Mouse (Mus musculus) heart, embryonic 15.5 days (tissue): ENCODE data around the gene Inhbc. TPM values are rescaled to one million over a fixed set of nuclear protein-coding genes. Genes with fewer than 3 reads are reported as not detected.

Experiments used
- ATAC-seq: fragments of 200-750 bp; cut with Nextera tagmentation; replicated peaks from 2 replicates; pipeline ENCODE4 v1.8.0; 2017; ENCODE audit warnings: low read depth, moderate TSS enrichment; ENCODE audit not compliant: insufficient number of reproducible peaks, insufficient read depth, low FRiP score
- H3K27ac ChIP-seq: fragments of 300-500 bp; sonication (generic); 2 replicates; pipeline ENCODE4 v1.5.1; 2015; ENCODE audit warnings: mild to moderate bottlenecking, inconsistent platforms
- H3K27me3 ChIP-seq: fragments of 300-500 bp; sonication (generic); 2 replicates; pipeline ENCODE4 v1.6.1; 2015; ENCODE audit warnings: inconsistent platforms
- H3K36me3 ChIP-seq: fragments of 300-500 bp; sonication (generic); 2 replicates; pipeline ENCODE4 v1.6.1; 2015; ENCODE audit warnings: mild to moderate bottlenecking, inconsistent platforms
- H3K4me1 ChIP-seq: fragments of 300-500 bp; sonication (generic); replicated peaks from 2 replicates; pipeline ENCODE4 v1.6.1; 2015; ENCODE audit warnings: inconsistent platforms
- H3K4me2 ChIP-seq: fragments of 300-500 bp; sonication (generic); 2 replicates; pipeline ENCODE4 v1.6.1; 2015; ENCODE audit warnings: inconsistent platforms, mild to moderate bottlenecking, moderate library complexity
- H3K4me3 ChIP-seq: fragments of 300-500 bp; sonication (generic); 2 replicates; pipeline ENCODE4 v1.5.1; 2015; ENCODE audit warnings: mild to moderate bottlenecking, inconsistent platforms
- H3K9ac ChIP-seq: fragments of 300-500 bp; sonication (generic); 2 replicates; pipeline ENCODE4 v1.6.1; 2015; ENCODE audit warnings: mild to moderate bottlenecking, inconsistent platforms
- H3K9me3 ChIP-seq: fragments of 300-500 bp; sonication (generic); replicated peaks from 2 replicates; pipeline ENCODE4 v1.6.1; 2016; ENCODE audit warnings: inconsistent platforms
- WGBS: fragments of 180-500 bp; shearing (Covaris S2); methylation state at CpG from one replicate; pipeline ENCODE4 v1.1.7; 2015; ENCODE audit warnings: mixed read lengths; 5-methylcytosine and 5-hydroxymethylcytosine counted together
- polyA plus RNA-seq: library from polyadenylated mRNA; unstranded; fragments of >200 nt; fragmentation: Nextera tagmentation; extraction: Ambion mirVana; gene quantifications from 2 replicates; pipeline ENCODE4 v1.2.1, GENCODE M21; 2015

Inhbc gene
- polyA plus RNA-seq, 1 experiment from 2014 or later = not detected

DNA sequence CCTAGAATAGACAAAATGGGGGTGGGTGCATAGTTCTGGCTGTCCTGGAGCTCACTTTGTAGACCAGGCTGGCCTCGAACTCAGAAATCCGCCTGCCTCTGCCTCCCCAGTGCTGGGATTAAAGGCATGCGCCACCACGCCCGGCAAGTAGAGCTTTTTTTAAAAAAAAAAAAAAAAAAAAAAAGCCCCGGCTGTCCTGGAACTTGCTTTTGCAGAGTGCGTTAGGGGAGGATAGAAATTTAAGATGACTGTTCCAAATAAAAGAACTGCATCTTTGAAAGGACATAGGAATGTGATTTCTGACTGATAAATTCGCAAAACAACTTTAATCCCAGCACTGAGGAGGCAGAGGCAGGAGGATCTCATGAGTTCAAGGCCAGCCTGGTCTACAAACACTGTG, 9.4 kb upstream of the Inhbc start:
- Histone ChIP-seq H3K9ac (peak overlapping the region; percentile 91; the same call in 1 of the 2 replicates), H3K4me3 (peak overlapping the region; percentile 70), H3K4me1 (peaks cover 15% of the 10 kb centered on the region), H3K27ac (peak overlapping the region; percentile 97), H3K9me3 (no peaks in the 10 kb centered on the region), H3K27me3 (no peaks in the 10 kb centered on the region), H3K36me3 (no peaks in the 10 kb centered on the region), H3K4me2 (peak overlapping the region; percentile 69)
- ATAC-seq = no peak
- 88% methylated on average over 8 of the region's 8 CpGs for WGBS

GRCm38 (mm10) chr10:127377700-127378099, 7.5 kb upstream of the Inhbc start:
- Histone ChIP-seq H3K4me1 (peaks cover 11% of the 10 kb centered on the region), H3K9ac (no peak overlapping the region), H3K36me3 (no peaks in the 10 kb centered on the region), H3K27me3 (no peaks in the 10 kb centered on the region), H3K4me3 (no peak overlapping the region), H3K27ac (no peak overlapping the region), H3K4me2 (no peak overlapping the region), H3K9me3 (no peaks in the 10 kb centered on the region)
- 63% methylated on average over 3 of the region's 3 CpGs for WGBS
- no peak for ATAC-seq

DNA sequence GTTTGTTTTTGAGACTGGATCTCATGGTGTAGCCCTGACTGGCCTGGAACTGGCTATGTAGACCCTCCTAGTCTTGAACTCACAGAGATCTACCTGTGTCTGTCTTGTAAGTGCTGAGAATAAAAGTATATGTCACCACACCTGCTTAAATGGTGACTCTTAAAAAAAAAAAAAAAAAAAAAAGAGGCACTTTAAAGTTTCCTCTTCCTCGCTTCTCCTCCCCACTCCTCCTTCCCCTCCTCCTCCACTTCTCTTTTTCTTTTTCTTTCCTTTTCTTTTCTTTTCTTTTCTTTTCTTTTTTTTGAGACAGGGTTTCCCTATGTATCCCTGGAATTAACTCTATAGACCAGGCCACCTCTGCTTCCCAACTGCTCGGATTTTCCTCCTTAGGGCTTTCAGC, 792 bp upstream of the Inhbc start:
- ATAC-seq = no peak
- H3K27me3 ChIP-seq = no peaks in the 10 kb centered on the region
- no peaks in the 10 kb centered on the region for H3K4me1 ChIP-seq
- WGBS = 67% methylated on average over 2 of the region's 2 CpGs
- no peak overlapping the region for H3K4me2 ChIP-seq
- no peaks in the 10 kb centered on the region for H3K36me3 ChIP-seq
- no peaks in the 10 kb centered on the region for H3K9me3 ChIP-seq
- H3K9ac ChIP-seq = no peak overlapping the region
- H3K4me3 ChIP-seq = no peak overlapping the region
- no peak overlapping the region for H3K27ac ChIP-seq

GRCm38 (mm10) chr10:127368273-127368672, 2.0 kb downstream of the Inhbc start:
- H3K36me3 ChIP-seq = no peaks in the 10 kb centered on the region
- no peak for ATAC-seq
- no peak overlapping the region for H3K4me3 ChIP-seq
- no peaks in the 10 kb centered on the region for H3K9me3 ChIP-seq
- 82% methylated on average over 2 of the region's 2 CpGs for WGBS
- no peak overlapping the region for H3K9ac ChIP-seq
- no peaks in the 10 kb centered on the region for H3K27me3 ChIP-seq
- no peaks in the 10 kb centered on the region for H3K4me1 ChIP-seq
- no peak overlapping the region for H3K4me2 ChIP-seq
- H3K27ac ChIP-seq = no peak overlapping the region

GRCm38 (mm10) chr10:127367116-127367515, 3.1 kb downstream of the Inhbc start:
- no peak for ATAC-seq
- H3K27me3 ChIP-seq = no peaks in the 10 kb centered on the region
- H3K36me3 ChIP-seq = no peaks in the 10 kb centered on the region
- no peaks in the 10 kb centered on the region for H3K4me1 ChIP-seq
- H3K4me3 ChIP-seq = no peak overlapping the region
- no peak overlapping the region for H3K9ac ChIP-seq
- 70% methylated on average over 5 of the region's 5 CpGs for WGBS
- no peaks in the 10 kb centered on the region for H3K9me3 ChIP-seq
- H3K4me2 ChIP-seq = no peak overlapping the region
- no peak overlapping the region for H3K27ac ChIP-seq

DNA sequence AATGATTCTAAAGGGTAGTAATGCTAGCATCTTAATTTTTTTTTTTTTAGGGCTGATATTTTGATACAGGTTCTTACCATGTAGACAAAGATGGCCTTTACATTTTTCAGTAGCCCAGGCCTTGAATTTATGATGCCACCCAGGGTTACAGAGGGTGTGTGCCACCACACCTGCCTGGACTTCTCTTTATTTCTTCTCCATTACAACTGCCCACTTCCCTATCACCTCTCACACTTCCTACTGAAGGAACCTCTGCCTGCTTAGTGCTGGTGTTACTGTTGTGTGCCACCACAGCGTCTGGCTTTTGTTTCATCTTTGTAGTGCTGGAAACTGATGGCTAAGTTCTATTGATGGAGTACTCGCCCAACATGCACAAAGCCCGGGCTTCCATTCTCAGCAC, 9.5 kb downstream of the Inhbc start:
- 83% methylated on average over 3 of the region's 3 CpGs for WGBS

GRCm38 (mm10) chr10:127355336-127355735, 14.9 kb downstream of the Inhbc start:
- peaks cover 9% of the 10 kb centered on the region for H3K4me1 ChIP-seq
- no peaks in the 10 kb centered on the region for H3K27me3 ChIP-seq
- no peaks in the 10 kb centered on the region for H3K36me3 ChIP-seq
- no peak overlapping the region for H3K9ac ChIP-seq
- no peaks in the 10 kb centered on the region for H3K9me3 ChIP-seq
- no peak overlapping the region for H3K4me3 ChIP-seq
- ATAC-seq = no peak
- H3K4me2 ChIP-seq = no peak overlapping the region
- H3K27ac ChIP-seq = no peak overlapping the region
- 81% methylated on average over 10 of the region's 10 CpGs for WGBS

More for the DNA sequence above, 9.5 kb downstream of the Inhbc start:
- Histone ChIP-seq H3K4me1 (no peaks in the 10 kb centered on the region), H3K27ac (no peak overlapping the region), H3K4me3 (no peak overlapping the region), H3K4me2 (no peak overlapping the region), H3K9me3 (no peaks in the 10 kb centered on the region), H3K9ac (no peak overlapping the region), H3K27me3 (no peaks in the 10 kb centered on the region), H3K36me3 (no peaks in the 10 kb centered on the region)
- no peak for ATAC-seq

- no peaks in the 10 kb centered on the region for H3K9me3 ChIP-seq
- no peaks in the 10 kb centered on the region for H3K36me3 ChIP-seq
- H3K9ac ChIP-seq = no peak within 1 kb of the TSS
- H3K4me1 ChIP-seq = peaks cover 10% of the 10 kb centered on the region
- peak within 1 kb of the TSS; percentile 19 for H3K4me2 ChIP-seq
- H3K4me3 ChIP-seq = no peak within 1 kb of the TSS
- no peak for ATAC-seq
- no peaks in the 10 kb centered on the region for H3K27me3 ChIP-seq
- 0 out of 2 replicates have a peak within 1 kb of the TSS, but pooled peaks have one; percentile 21 for H3K27ac ChIP-seq
- 62% methylated on average over 18 of the region's 18 CpGs for WGBS
Measured at GRCm38 (mm10) chr10:127353909-127354895, 16.0 kb downstream of the Inhbc start, which contains the start of gene Inhbe. Gene Inhbe, minus strand, starts transcription at chr10:127354411.

GRCm38 (mm10) chr10:127352766-127353165, 17.5 kb downstream of the Inhbc start:
- no peaks in the 10 kb centered on the region for H3K9me3 ChIP-seq
- H3K4me3 ChIP-seq = no peak overlapping the region
- 85% methylated on average over 11 of the region's 11 CpGs for WGBS
- no peaks in the 10 kb centered on the region for H3K27me3 ChIP-seq
- H3K4me1 ChIP-seq = peaks cover 10% of the 10 kb centered on the region
- H3K9ac ChIP-seq = no peak overlapping the region
- no peak overlapping the region for H3K27ac ChIP-seq
- ATAC-seq = no peak
- no peak overlapping the region for H3K4me2 ChIP-seq
- no peaks in the 10 kb centered on the region for H3K36me3 ChIP-seq

DNA sequence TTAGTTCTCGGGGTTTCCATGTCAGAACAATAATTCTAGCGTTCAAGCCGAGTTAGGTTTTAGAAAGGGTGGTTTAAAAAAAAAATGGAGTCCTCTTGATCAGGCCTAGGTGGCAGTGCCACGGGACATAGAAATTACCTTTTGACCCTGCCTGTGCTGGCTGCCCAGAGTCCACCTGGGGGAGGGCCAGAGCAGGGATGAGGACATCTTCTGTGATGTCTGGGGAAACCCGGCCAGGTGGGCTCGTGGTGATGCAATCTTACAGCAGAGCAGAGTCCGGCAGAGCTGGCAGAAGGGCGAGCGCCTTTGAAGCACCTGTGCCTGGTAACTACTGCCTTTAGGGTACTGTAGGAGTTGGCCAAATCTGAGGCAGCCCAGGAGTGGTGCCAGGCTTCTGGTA, 18.0 kb downstream of the Inhbc start:
- Histone ChIP-seq H3K4me1 (peaks cover 10% of the 10 kb centered on the region), H3K36me3 (no peaks in the 10 kb centered on the region), H3K9ac (no peak overlapping the region), H3K27me3 (no peaks in the 10 kb centered on the region), H3K4me2 (no peak overlapping the region), H3K4me3 (no peak overlapping the region), H3K27ac (no peak overlapping the region), H3K9me3 (no peaks in the 10 kb centered on the region)
- WGBS = 84% methylated on average over 9 of the region's 9 CpGs
- ATAC-seq = no peak

- Histone ChIP-seq H3K9me3 (no peaks in the 10 kb centered on the region), H3K36me3 (no peaks in the 10 kb centered on the region), H3K4me1 (peaks cover 10% of the 10 kb centered on the region), H3K27ac (no peak overlapping the region), H3K4me3 (no peak overlapping the region), H3K4me2 (no peak overlapping the region), H3K27me3 (no peaks in the 10 kb centered on the region), H3K9ac (no peak overlapping the region)
- ATAC-seq = no peak
- 61% methylated on average over 8 of the region's 8 CpGs for WGBS
Measured at GRCm38 (mm10) chr10:127351719-127352118, 18.5 kb downstream of the Inhbc start.

- Histone ChIP-seq H3K9me3 (no peaks in the 10 kb centered on the region), H3K9ac (no peak overlapping the region), H3K4me3 (no peak overlapping the region)
Measured at GRCm38 (mm10) chr10:127351285-127351595, 19.0 kb downstream of the Inhbc start.

More at GRCm38 (mm10) chr10:127351285-127351595, 19.0 kb downstream of the Inhbc start:
- no peaks in the 10 kb centered on the region for H3K36me3 ChIP-seq
- H3K27ac ChIP-seq = no peak overlapping the region
- no peaks in the 10 kb centered on the region for H3K27me3 ChIP-seq
- peaks cover 10% of the 10 kb centered on the region for H3K4me1 ChIP-seq
- ATAC-seq = no peak
- peak overlapping the region; percentile 60; the same call in 1 of the 2 replicates for H3K4me2 ChIP-seq
- WGBS = 76% methylated on average over 8 of the region's 8 CpGs
